Mouse (Mus musculus): ENCODE results near the gene H2-Eb2. TPM values are rescaled to one million over a fixed set of nuclear protein-coding genes. Genes with fewer than 3 reads are reported as not detected.

H2-Eb2 gene
- not detected in 2 replicates for polyA plus RNA-seq (2014; fragmentation: Nextera tagmentation; extraction: Ambion mirVana)

- no peaks in the 10 kb centered on the region for H3K36me3 ChIP-seq (ENCODE audit: control insufficient read depth, insufficient read depth, low read length)
- no peak within 1 kb of the TSS for H3K4me3 ChIP-seq (ENCODE audit: low read depth, low read length)
- H3K27ac ChIP-seq (ENCODE audit: low read depth, low read length): no peak within 1 kb of the TSS
Observed at GRCm38 (mm10) chr17:34325436-34325835, at the start of gene H2-Eb2. H2-Eb2 (plus strand) TSS chr17:34325665.

GRCm38 (mm10) chr17:34280499-34281038, 44.9 kb upstream of the H2-Eb2 start:
- no peaks in the 10 kb centered on the region for H3K27me3 ChIP-seq (ENCODE audit: control insufficient read depth, insufficient read depth, low read length)
- WGBS: 71% methylated on average over 1 of the region's 1 CpGs
- no peaks in the 10 kb centered on the region for H3K36me3 ChIP-seq (ENCODE audit: control insufficient read depth, insufficient read depth, low read length)
- ATAC-seq (ENCODE audit: low FRiP score) (no peak), DNase-seq (ENCODE audit: low spot score) (no peak)
- H3K9ac ChIP-seq (ENCODE audit: low read depth, low read length): no peak overlapping the region
- H3K9me3 ChIP-seq (ENCODE audit: control insufficient read depth, low read length): no peaks in the 10 kb centered on the region
- H3K27ac ChIP-seq (ENCODE audit: low read depth, low read length): no peak overlapping the region
- no peak overlapping the region for H3K4me2 ChIP-seq (replicated peaks; ENCODE audit: low read depth, low read length)
- no peak overlapping the region for H3K4me3 ChIP-seq (ENCODE audit: low read depth, low read length)
- H3K4me1 ChIP-seq (replicated peaks; ENCODE audit: control insufficient read depth, insufficient read depth, low read length): no peaks in the 10 kb centered on the region

More at GRCm38 (mm10) chr17:34325436-34325835, at the start of gene H2-Eb2:
- ATAC-seq (ENCODE audit: low FRiP score) (no peak), DNase-seq (ENCODE audit: low spot score) (no peak)
- Histone ChIP-seq H3K9ac (ENCODE audit: low read depth, low read length) (no peak within 1 kb of the TSS), H3K4me1 (replicated peaks; ENCODE audit: control insufficient read depth, insufficient read depth, low read length) (no peaks in the 10 kb centered on the region), H3K4me2 (replicated peaks; ENCODE audit: low read depth, low read length) (no peak within 1 kb of the TSS), H3K27me3 (ENCODE audit: control insufficient read depth, insufficient read depth, low read length) (no peaks in the 10 kb centered on the region), H3K9me3 (ENCODE audit: control insufficient read depth, low read length) (no peaks in the 10 kb centered on the region)
- WGBS: 58% methylated on average over 4 of the region's 4 CpGs

GRCm38 (mm10) chr17:34281836-34282235, 43.6 kb upstream of the H2-Eb2 start:
- ATAC-seq (ENCODE audit: low FRiP score): no peak
- no peaks in the 10 kb centered on the region for H3K27me3 ChIP-seq (ENCODE audit: control insufficient read depth, insufficient read depth, low read length)

GRCm38 (mm10) chr17:34285371-34285770, 40.1 kb upstream of the H2-Eb2 start:
- Histone ChIP-seq H3K27me3 (ENCODE audit: control insufficient read depth, insufficient read depth, low read length) (no peaks in the 10 kb centered on the region), H3K27ac (ENCODE audit: low read depth, low read length) (no peak overlapping the region), H3K36me3 (ENCODE audit: control insufficient read depth, insufficient read depth, low read length) (no peaks in the 10 kb centered on the region), H3K4me1 (replicated peaks; ENCODE audit: control insufficient read depth, insufficient read depth, low read length) (no peaks in the 10 kb centered on the region), H3K4me3 (ENCODE audit: low read depth, low read length) (no peak overlapping the region), H3K9me3 (ENCODE audit: control insufficient read depth, low read length) (no peaks in the 10 kb centered on the region), H3K9ac (ENCODE audit: low read depth, low read length) (no peak overlapping the region), H3K4me2 (replicated peaks; ENCODE audit: low read depth, low read length) (no peak overlapping the region)
- ATAC-seq (ENCODE audit: low FRiP score) (no peak), DNase-seq (ENCODE audit: low spot score) (no peak)
- 79% methylated on average over 4 of the region's 4 CpGs for WGBS

More at GRCm38 (mm10) chr17:34281836-34282235, 43.6 kb upstream of the H2-Eb2 start:
- Histone ChIP-seq H3K4me1 (replicated peaks; ENCODE audit: control insufficient read depth, insufficient read depth, low read length) (no peaks in the 10 kb centered on the region), H3K27ac (ENCODE audit: low read depth, low read length) (no peak overlapping the region), H3K36me3 (ENCODE audit: control insufficient read depth, insufficient read depth, low read length) (no peaks in the 10 kb centered on the region), H3K4me2 (replicated peaks; ENCODE audit: low read depth, low read length) (no peak overlapping the region), H3K9ac (ENCODE audit: low read depth, low read length) (no peak overlapping the region), H3K9me3 (ENCODE audit: control insufficient read depth, low read length) (no peaks in the 10 kb centered on the region), H3K4me3 (ENCODE audit: low read depth, low read length) (no peak overlapping the region)
- DNase-seq (ENCODE audit: low spot score): no peak
- 81% methylated on average over 1 of the region's 1 CpGs for WGBS

- H3K4me3 ChIP-seq (ENCODE audit: low read depth, low read length): no peak overlapping the region
- H3K4me2 ChIP-seq (replicated peaks; ENCODE audit: low read depth, low read length): no peak overlapping the region
- no peak for ATAC-seq (ENCODE audit: low FRiP score)
- no peaks in the 10 kb centered on the region for H3K36me3 ChIP-seq (ENCODE audit: control insufficient read depth, insufficient read depth, low read length)
- H3K9me3 ChIP-seq (ENCODE audit: control insufficient read depth, low read length): no peaks in the 10 kb centered on the region
- 44% methylated on average over 4 of the region's 4 CpGs for WGBS
- no peak overlapping the region for H3K27ac ChIP-seq (ENCODE audit: low read depth, low read length)
- no peaks in the 10 kb centered on the region for H3K27me3 ChIP-seq (ENCODE audit: control insufficient read depth, insufficient read depth, low read length)
- H3K4me1 ChIP-seq (replicated peaks; ENCODE audit: control insufficient read depth, insufficient read depth, low read length): no peaks in the 10 kb centered on the region
- peak; percentile 32 for DNase-seq (ENCODE audit: low spot score)
- H3K9ac ChIP-seq (ENCODE audit: low read depth, low read length): no peak overlapping the region
Observed at GRCm38 (mm10) chr17:34285848-34286247, 39.6 kb upstream of the H2-Eb2 start.

- Histone ChIP-seq H3K4me3 (ENCODE audit: low read depth, low read length) (no peak overlapping the region), H3K9ac (ENCODE audit: low read depth, low read length) (no peak overlapping the region), H3K36me3 (ENCODE audit: control insufficient read depth, insufficient read depth, low read length) (no peaks in the 10 kb centered on the region), H3K4me1 (replicated peaks; ENCODE audit: control insufficient read depth, insufficient read depth, low read length) (no peaks in the 10 kb centered on the region), H3K27ac (ENCODE audit: low read depth, low read length) (no peak overlapping the region), H3K27me3 (ENCODE audit: control insufficient read depth, insufficient read depth, low read length) (no peaks in the 10 kb centered on the region), H3K4me2 (replicated peaks; ENCODE audit: low read depth, low read length) (no peak overlapping the region), H3K9me3 (ENCODE audit: control insufficient read depth, low read length) (no peaks in the 10 kb centered on the region)
- ATAC-seq (ENCODE audit: low FRiP score) (no peak), DNase-seq (ENCODE audit: low spot score) (no peak)
- WGBS: 83% methylated on average over 5 of the region's 5 CpGs
Observed at GRCm38 (mm10) chr17:34286501-34286900, 39.0 kb upstream of the H2-Eb2 start.

GRCm38 (mm10) chr17:34286999-34287398, 38.5 kb upstream of the H2-Eb2 start:
- ATAC-seq (ENCODE audit: low FRiP score): no peak
- Histone ChIP-seq H3K27me3 (ENCODE audit: control insufficient read depth, insufficient read depth, low read length) (no peaks in the 10 kb centered on the region), H3K4me3 (ENCODE audit: low read depth, low read length) (no peak overlapping the region), H3K4me1 (replicated peaks; ENCODE audit: control insufficient read depth, insufficient read depth, low read length) (no peaks in the 10 kb centered on the region), H3K9me3 (ENCODE audit: control insufficient read depth, low read length) (no peaks in the 10 kb centered on the region), H3K9ac (ENCODE audit: low read depth, low read length) (no peak overlapping the region), H3K36me3 (ENCODE audit: control insufficient read depth, insufficient read depth, low read length) (no peaks in the 10 kb centered on the region), H3K4me2 (replicated peaks; ENCODE audit: low read depth, low read length) (no peak overlapping the region), H3K27ac (ENCODE audit: low read depth, low read length) (no peak overlapping the region)
- 70% methylated on average over 6 of the region's 6 CpGs for WGBS
- DNase-seq (ENCODE audit: low spot score): no peak

- 15% methylated on average over 8 of the region's 8 CpGs for WGBS
- H3K27me3 ChIP-seq (ENCODE audit: control insufficient read depth, insufficient read depth, low read length): no peaks in the 10 kb centered on the region
- H3K4me2 ChIP-seq (replicated peaks; ENCODE audit: low read depth, low read length): no peak within 1 kb of the TSS
- H3K36me3 ChIP-seq (ENCODE audit: control insufficient read depth, insufficient read depth, low read length): no peaks in the 10 kb centered on the region
- DNase-seq (ENCODE audit: low spot score) (peak; percentile 67), ATAC-seq (ENCODE audit: low FRiP score) (no peak)
- no peaks in the 10 kb centered on the region for H3K4me1 ChIP-seq (replicated peaks; ENCODE audit: control insufficient read depth, insufficient read depth, low read length)
- no peak within 1 kb of the TSS for H3K27ac ChIP-seq (ENCODE audit: low read depth, low read length)
- no peak within 1 kb of the TSS for H3K4me3 ChIP-seq (ENCODE audit: low read depth, low read length)
- H3K9ac ChIP-seq (ENCODE audit: low read depth, low read length): no peak within 1 kb of the TSS
- H3K9me3 ChIP-seq (ENCODE audit: control insufficient read depth, low read length): no peaks in the 10 kb centered on the region
Observed at GRCm38 (mm10) chr17:34287648-34288047, 37.8 kb upstream of the H2-Eb2 start, which contains the start of gene H2-Aa. H2-Aa (minus strand) TSS chr17:34287823.

- WGBS: 75% methylated on average over 3 of the region's 3 CpGs
- DNase-seq (ENCODE audit: low spot score): no peak
- no peak for ATAC-seq (ENCODE audit: low FRiP score)
- no peak overlapping the region for H3K9ac ChIP-seq (ENCODE audit: low read depth, low read length)
- no peak overlapping the region for H3K4me2 ChIP-seq (replicated peaks; ENCODE audit: low read depth, low read length)
- no peak overlapping the region for H3K4me3 ChIP-seq (ENCODE audit: low read depth, low read length)
- no peak overlapping the region for H3K27ac ChIP-seq (ENCODE audit: low read depth, low read length)
- H3K36me3 ChIP-seq (ENCODE audit: control insufficient read depth, insufficient read depth, low read length): no peaks in the 10 kb centered on the region
- H3K27me3 ChIP-seq (ENCODE audit: control insufficient read depth, insufficient read depth, low read length): no peaks in the 10 kb centered on the region
- no peaks in the 10 kb centered on the region for H3K4me1 ChIP-seq (replicated peaks; ENCODE audit: control insufficient read depth, insufficient read depth, low read length)
- H3K9me3 ChIP-seq (ENCODE audit: control insufficient read depth, low read length): no peaks in the 10 kb centered on the region
Observed at GRCm38 (mm10) chr17:34288131-34288530, 37.3 kb upstream of the H2-Eb2 start.

Data from hindbrain, embryonic 11.5 days (tissue).